Mouse (Mus musculus) CH12.LX (cell line): ENCODE measurements around the gene Kifc5b. TPM values are rescaled to one million over a fixed set of nuclear protein-coding genes. Genes with fewer than 3 reads are reported as not detected.
A peak's percentile ranks its signal among the peaks of the same experiment; 100 is the strongest.
"Not testable (repeated sequence)": the region's sequence is repeated elsewhere in the genome, so short reads cannot be mapped to it uniquely, and the experiment has no call there.

Experiments used
- DNase-seq: peaks from one replicate; pipeline ENCODE4 v3.0.0-alpha.2; 2013; ENCODE audit errors: extremely low read depth
- H3K27ac ChIP-seq: 2 replicates; pipeline ENCODE4 v1.5.1; 2012; ENCODE audit warnings: low read depth, mild to moderate bottlenecking, control low read depth, moderate library complexity; ENCODE audit not compliant: insufficient read depth
- H3K27me3 ChIP-seq: replicated peaks from 2 replicates; pipeline ENCODE3; 2012; ENCODE audit warnings: inconsistent platforms
- H3K36me3 ChIP-seq, 2 experiments: replicated peaks in 1 of 2; 2 replicates each; pipeline versions ENCODE3 to v1.6.1; 2012; ENCODE audit warnings: inconsistent platforms in 1 of 2, low read length in 1 of 2, mild to moderate bottlenecking in 1 of 2, mixed read lengths in 1 of 2, moderate library complexity in 1 of 2; ENCODE audit not compliant: control insufficient read depth in 1 of 2, insufficient read depth in 1 of 2
- H3K4me1 ChIP-seq, 2 experiments: 2 replicates each; pipeline ENCODE4 v1.6.1; 2012; ENCODE audit warnings: inconsistent platforms in 1 of 2, moderate library complexity in 1 of 2; ENCODE audit not compliant: insufficient read depth in 2 of 2, control insufficient read depth in 1 of 2
- H3K4me2 ChIP-seq: 2 replicates; pipeline ENCODE4 v1.6.1; 2012; ENCODE audit warnings: low read depth, mild to moderate bottlenecking, control low read depth; ENCODE audit not compliant: poor library complexity, insufficient read depth, severe bottlenecking
- H3K4me3 ChIP-seq, 3 experiments: fragments of 150-350 bp in 1 of 3; sonication (generic) in 1 of 3; replicated peaks in 1 of 3; 2 replicates each; pipeline versions ENCODE3 to v1.5.1; 2011 to 2012; ENCODE audit warnings: low read depth in 2 of 3, low read length in 2 of 3, mild to moderate bottlenecking in 2 of 3, moderate library complexity in 2 of 3, control low read depth in 1 of 3, improper control_type of control experiment in 1 of 3, inconsistent platforms in 1 of 3, mixed read lengths in 1 of 3; ENCODE audit not compliant: poor library complexity in 1 of 3
- H3K79me2 ChIP-seq: replicated peaks from 2 replicates; pipeline ENCODE4 v1.6.1; 2012; ENCODE audit warnings: mild to moderate bottlenecking, moderate library complexity; ENCODE audit not compliant: control insufficient read depth, poor library complexity, insufficient read depth, severe bottlenecking; ENCODE audit errors: extremely low read depth
- H3K9ac ChIP-seq: 2 replicates; pipeline ENCODE4 v1.6.1; 2012; ENCODE audit warnings: low read depth, mild to moderate bottlenecking, control low read depth, moderate library complexity; ENCODE audit not compliant: insufficient read depth
- H3K9me3 ChIP-seq: replicated peaks from 2 replicates; pipeline ENCODE3; 2012; ENCODE audit warnings: low read length, inconsistent platforms, mixed read lengths
- BHLHE40 ChIP-seq: IDR thresholded peaks from 2 replicates; pipeline ENCODE4 v1.6.1; 2011; ENCODE audit warnings: mild to moderate bottlenecking, low read depth, low read length, improper control_type of control experiment
- CTCF ChIP-seq, 2 experiments: IDR thresholded peaks in 1 of 2; conservative IDR thresholded peaks in 1 of 2; 2 replicates each; pipeline ENCODE4 v1.5.1; 2011 to 2012; ENCODE audit warnings: low read depth in 2 of 2, low read length in 2 of 2, improper control_type of control experiment in 1 of 2, inconsistent platforms in 1 of 2, mild to moderate bottlenecking in 1 of 2, moderate library complexity in 1 of 2
- E2F4 ChIP-seq: IDR thresholded peaks from 2 replicates; pipeline ENCODE4 v1.6.1; 2011; ENCODE audit warnings: low read depth, low read length, improper control_type of control experiment; ENCODE audit not compliant: insufficient replicate concordance
- ELF1 ChIP-seq: IDR thresholded peaks from 2 replicates; pipeline ENCODE4 v1.6.1; 2014; ENCODE audit warnings: low read depth, mild to moderate bottlenecking, inconsistent platforms, low read length, improper control_type of control experiment
- EP300 ChIP-seq: IDR thresholded peaks from 2 replicates; pipeline ENCODE4 v1.6.1; 2011; ENCODE audit warnings: low read length, improper control_type of control experiment
- GABPA ChIP-seq: IDR thresholded peaks from 2 replicates; pipeline ENCODE4 v1.6.1; 2012; ENCODE audit warnings: low read depth, low read length, improper control_type of control experiment, inconsistent platforms; ENCODE audit not compliant: insufficient replicate concordance
- MAFK ChIP-seq: IDR thresholded peaks from 2 replicates; pipeline ENCODE4 v1.6.1; 2011; ENCODE audit warnings: low read length, improper control_type of control experiment; ENCODE audit not compliant: insufficient replicate concordance
- MAX ChIP-seq: IDR thresholded peaks from 2 replicates; pipeline ENCODE4 v1.6.1; 2011; ENCODE audit warnings: low read length, improper control_type of control experiment
- MAZ ChIP-seq: IDR thresholded peaks from 2 replicates; pipeline ENCODE4 v1.6.1; 2012; ENCODE audit warnings: low read depth, mild to moderate bottlenecking, inconsistent platforms, low read length, improper control_type of control experiment, moderate library complexity
- MEF2A ChIP-seq: IDR thresholded peaks from 2 replicates; pipeline ENCODE4 v1.6.1; 2014; ENCODE audit warnings: low read depth, mild to moderate bottlenecking, inconsistent platforms, low read length, improper control_type of control experiment, borderline replicate concordance
- MYC ChIP-seq: IDR thresholded peaks from 2 replicates; pipeline ENCODE4 v1.6.1; 2011; ENCODE audit warnings: low read depth, mild to moderate bottlenecking, improper control_type of control experiment, low read length
- NELFE ChIP-seq: IDR thresholded peaks from 2 replicates; pipeline ENCODE4 v1.6.1; 2011; ENCODE audit warnings: low read depth, low read length, improper control_type of control experiment
- NRF1 ChIP-seq: IDR thresholded peaks from 2 replicates; pipeline ENCODE4 v1.6.1; 2014; ENCODE audit warnings: low read depth, mild to moderate bottlenecking, inconsistent platforms, low read length, improper control_type of control experiment, moderate library complexity
- POLR2A ChIP-seq: IDR thresholded peaks from 2 replicates; pipeline ENCODE4 v1.6.1; 2011; ENCODE audit warnings: low read depth, mild to moderate bottlenecking, improper control_type of control experiment, low read length
- RAD21 ChIP-seq: IDR thresholded peaks from 2 replicates; pipeline ENCODE4 v1.6.1; 2011; ENCODE audit warnings: low read depth, mild to moderate bottlenecking, low read length, improper control_type of control experiment, moderate library complexity
- RCOR1 ChIP-seq: conservative IDR thresholded peaks from 2 replicates; pipeline ENCODE4 v1.6.1; 2012; ENCODE audit warnings: low read depth, mild to moderate bottlenecking, inconsistent platforms, low read length, improper control_type of control experiment
- TBP ChIP-seq: conservative IDR thresholded peaks from 2 replicates; pipeline ENCODE4 v1.6.1; 2011; ENCODE audit warnings: low read depth, low read length, improper control_type of control experiment
- USF1 ChIP-seq: IDR thresholded peaks from 2 replicates; pipeline ENCODE4 v1.6.1; 2014; ENCODE audit warnings: low read depth, mild to moderate bottlenecking, inconsistent platforms, low read length, improper control_type of control experiment
- USF2 ChIP-seq: conservative IDR thresholded peaks from 2 replicates; pipeline ENCODE4 v1.6.1; 2011; ENCODE audit warnings: low read depth, low read length, improper control_type of control experiment
- ZC3H11A ChIP-seq: IDR thresholded peaks from 2 replicates; pipeline ENCODE4 v1.6.1; 2012; ENCODE audit warnings: low read depth, mild to moderate bottlenecking, inconsistent platforms, low read length, improper control_type of control experiment
- ZMIZ1 ChIP-seq: IDR thresholded peaks from 2 replicates; pipeline ENCODE4 v1.6.1; 2012; ENCODE audit warnings: low read depth, mild to moderate bottlenecking, inconsistent platforms, low read length, improper control_type of control experiment
- ZNF384 ChIP-seq: IDR thresholded peaks from 2 replicates; pipeline ENCODE4 v1.6.1; 2012; ENCODE audit warnings: low read depth, low read length, improper control_type of control experiment, inconsistent platforms
- dilution Hi-C: fragments of 300-500 bp; cut with MboI; formaldehyde crosslinking; loops from 2 replicates; pipeline ENCODE4 v1.14.3; 2020; ENCODE audit warnings: low sequenced_read_pairs; ENCODE audit not compliant: extremely low pct_unique_long_range_greater_than_20kb, extremely low pct_ligation_motif_present
- in situ Hi-C: fragments of 300-500 bp; cut with MboI; formaldehyde crosslinking; loops from 3 replicates; pipeline ENCODE4 v1.14.3; 2019; ENCODE audit warnings: low sequenced_read_pairs, low pct_ligation_motif_present, low pct_unique_long_range_greater_than_20kb, mixed read lengths
- polyA plus RNA-seq: library from polyadenylated mRNA; unstranded; fragments of >175 nt; gene quantifications from 2 replicates; pipeline ENCODE4 v1.2.1, GENCODE M21; 2012; ENCODE audit warnings: low read depth; ENCODE audit not compliant: insufficient read length
- total RNA-seq, 2 experiments: library from RNA; depleted of rRNA; stranded (reverse); fragments of 300-350 nt in 1 of 2; fragments of >200 nt in 1 of 2; gene quantifications; 2 replicates each; pipeline ENCODE4 v1.2.3; 2012 to 2014

Kifc5b gene
- total and polyA plus RNA-seq, 3 experiments: 12.1 to 26.9 (median 22.2) TPM

DNA sequence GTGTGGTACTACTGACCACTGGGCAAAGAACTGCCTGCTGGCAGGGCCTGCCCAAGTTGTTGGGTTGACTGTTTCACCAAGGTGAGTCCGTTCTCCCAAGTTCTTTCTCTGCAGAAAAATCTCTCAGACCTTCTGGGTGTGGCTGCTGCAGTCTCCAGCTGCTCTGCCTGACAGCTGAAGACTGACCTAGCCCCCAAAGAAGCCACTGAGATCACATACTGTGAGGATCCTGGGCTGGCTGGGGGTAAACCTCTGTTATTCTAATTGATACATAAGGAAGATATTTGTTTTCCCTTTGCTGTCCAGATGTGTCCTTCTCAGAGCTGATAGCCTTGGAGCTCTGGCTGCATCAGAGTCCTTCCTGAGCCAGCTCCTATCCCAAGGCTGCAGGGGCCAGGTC, 1.6 kb upstream of the Kifc5b start:
- Histone ChIP-seq H3K9me3 (no peaks in the 10 kb centered on the region), H3K9ac (no peak overlapping the region), H3K27me3 (no peaks in the 10 kb centered on the region), H3K27ac (no peak overlapping the region), H3K79me2 (peaks cover 30% of the 10 kb centered on the region), H3K4me3 (no peak overlapping the region), H3K4me2 (no peak overlapping the region), H3K4me1 (peaks cover 0 to 14% of the 10 kb centered on the region in 2 experiments; a peak in 2 of 4 replicates), H3K36me3 (peaks cover 2 to 6% of the 10 kb centered on the region in 2 experiments)
- dilution Hi-C loops: no loop called here
- no peak for DNase-seq
- TF ChIP-seq GABPA: no peak
- TF ChIP-seq ELF1: no peak
- TF ChIP-seq CTCF (conservative IDR thresholded peaks at IDR 0.05 in 1 of 2, IDR thresholded peaks at IDR 0.05 in 1 of 2; ENCODE audit: low read depth in 2 of 2, low read length in 2 of 2): no peak
- no peak for TF ChIP-seq E2F4
- no peak for TF ChIP-seq MAZ
- TF ChIP-seq POLR2A: no peak
- in situ Hi-C loops: no loop called here

GRCm38 (mm10) chr17:26917560-26917959, 669 bp downstream of the Kifc5b start:
- Histone ChIP-seq H3K27ac (peak overlapping the region; percentile 58; the same call in 1 of the 2 replicates), H3K79me2 (peaks cover 35% of the 10 kb centered on the region), H3K4me2 (peak overlapping the region; percentile 96), H3K4me1 (peaks cover 0 to 14% of the 10 kb centered on the region in 2 experiments; a peak in 2 of 4 replicates), H3K4me3 (peak overlapping the region; percentile 67 to 94 (median 83)), H3K9ac (peak overlapping the region; percentile 60), H3K36me3 (peaks cover 12 to 19% of the 10 kb centered on the region in 2 experiments)
- H3K9me3 ChIP-seq, DNase-seq, dilution Hi-C loops, in situ Hi-C loops, H3K27me3 ChIP-seq: not testable (repeated sequence)

DNA sequence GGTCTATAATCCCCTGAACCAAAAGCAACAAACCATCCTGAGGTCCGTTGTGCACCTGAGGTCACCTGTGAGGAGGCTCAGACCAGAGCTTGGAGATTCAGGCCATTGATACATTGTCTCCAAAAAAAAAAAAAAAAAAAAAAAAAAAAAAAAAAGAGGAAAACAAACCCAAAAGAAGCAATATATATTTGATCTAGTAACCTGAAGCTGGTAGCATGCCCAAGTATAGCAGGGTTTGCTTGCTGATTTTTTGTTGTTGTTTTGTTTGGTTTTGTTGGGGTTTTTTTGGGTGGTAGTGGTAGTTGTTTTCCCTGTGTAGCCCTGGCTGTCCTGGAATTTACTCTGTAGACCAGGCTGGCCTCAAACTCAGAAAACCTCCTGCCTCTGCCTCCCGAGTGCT, 1.5 kb downstream of the Kifc5b start:
- H3K27me3 ChIP-seq: no peaks in the 10 kb centered on the region
- peaks cover 0 to 14% of the 10 kb centered on the region in 2 experiments; a peak in 2 of 4 replicates for H3K4me1 ChIP-seq
- no peaks in the 10 kb centered on the region for H3K9me3 ChIP-seq
- peak overlapping the region; percentile 35 to 94 (median 83) for H3K4me3 ChIP-seq
- no peak for DNase-seq
- peaks cover 35% of the 10 kb centered on the region for H3K79me2 ChIP-seq
- TF ChIP-seq BHLHE40 (no peak), USF1 (no peak), EP300 (no peak), ZNF384 (no peak), MYC (no peak), NELFE (no peak), RCOR1 (no peak), TBP (no peak), MAX (no peak), NRF1 (no peak), RAD21 (no peak), ZMIZ1 (no peak), MEF2A (no peak), ZC3H11A (no peak), ELF1 (no peak), USF2 (no peak), MAFK (no peak), GABPA (no peak)
- TF ChIP-seq, all 38 proteins: peak for 0
- H3K27ac ChIP-seq: no peak overlapping the region
- dilution Hi-C loops (no loop called here), in situ Hi-C loops (no loop called here)
- peak overlapping the region; percentile 96 for H3K4me2 ChIP-seq
- peaks cover 18 to 22% of the 10 kb centered on the region in 2 experiments for H3K36me3 ChIP-seq
- peak overlapping the region; percentile 60; the same call in 1 of the 2 replicates for H3K9ac ChIP-seq

DNA sequence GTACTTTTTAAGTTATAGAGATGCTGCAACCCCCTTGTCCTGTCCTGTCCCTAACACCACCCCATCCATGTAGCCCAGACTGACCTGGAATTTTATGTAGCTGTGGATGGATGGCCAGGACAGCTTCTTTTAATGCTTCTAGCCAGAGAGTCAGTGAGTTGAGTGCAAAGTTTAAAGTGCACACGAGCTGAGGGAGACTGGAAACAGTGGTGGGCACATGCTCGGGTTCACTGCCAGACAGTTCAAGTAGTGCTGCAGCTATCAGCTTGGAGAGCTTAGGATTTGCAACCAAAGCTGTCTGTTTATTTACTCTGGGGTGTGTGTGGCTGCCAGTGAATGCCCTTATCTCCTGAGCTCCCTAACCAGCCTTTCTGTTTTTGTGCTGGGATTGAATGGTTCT, 2.6 kb downstream of the Kifc5b start:
- H3K27ac ChIP-seq, H3K4me2 ChIP-seq, DNase-seq, H3K27me3 ChIP-seq, H3K9ac ChIP-seq, H3K4me3 ChIP-seq, H3K9me3 ChIP-seq, dilution Hi-C loops, in situ Hi-C loops: not testable (repeated sequence)
- Histone ChIP-seq H3K4me1 (peaks cover 0 to 14% of the 10 kb centered on the region in 2 experiments; a peak in 2 of 4 replicates), H3K36me3 (peaks cover 27 to 29% of the 10 kb centered on the region in 2 experiments), H3K79me2 (peaks cover 35% of the 10 kb centered on the region)
